In genomic region chr2:69476901-69477300, GRCm38 (mm10) we compare ENCODE assay signal across 18 mouse cellular contexts.
A peak's percentile ranks its signal among the peaks of the same experiment; 100 is the strongest.
DNase-seq lines count a peak whose midpoint lies in the region; ATAC-seq and TF ChIP-seq lines count a peak whose summit lies in the region.
"Had no signal": no experiment of that assay in that cellular context is flagged by ENCODE, and none has a peak within 500 bp of the region (broad histone marks: within the 10 kb centered on the region; RNA-seq: fewer than 3 reads in every experiment).

No protein-coding gene starts in this region.

- no peak overlapping the region for H3K4me3 ChIP-seq in forebrain, embryonic 15.5 days
- no peak overlapping the region for H3K4me3 ChIP-seq in forebrain, embryonic 12.5 days (replicated peaks)
- H3K4me3 ChIP-seq: midbrain, embryonic 12.5 days; myocyte; neural tube, embryonic 15.5 days had no signal

- H3K9me3 ChIP-seq in forebrain, embryonic 15.5 days, result no peaks in the 10 kb centered on the region
- H3K9me3 ChIP-seq in forebrain, embryonic 12.5 days, result no peaks in the 10 kb centered on the region
- H3K9me3 ChIP-seq: midbrain, embryonic 12.5 days; neural tube, embryonic 15.5 days had no signal

- H3K4me1 ChIP-seq in forebrain, embryonic 15.5 days, result no peaks in the 10 kb centered on the region
- no peaks in the 10 kb centered on the region for H3K4me1 ChIP-seq in forebrain, embryonic 12.5 days
- H3K4me1 ChIP-seq: midbrain, embryonic 12.5 days; neural tube, embryonic 15.5 days had no signal

- H3K27ac ChIP-seq in forebrain, embryonic 15.5 days (replicated peaks), result no peak overlapping the region
- no peak overlapping the region for H3K27ac ChIP-seq in forebrain, embryonic 12.5 days
- H3K27ac ChIP-seq: macrophage; midbrain, embryonic 12.5 days; neural tube, embryonic 15.5 days had no signal

- 73% methylated on average over 7 of the region's 7 CpGs for WGBS in forebrain, embryonic 15.5 days
- 94% methylated on average over 7 of the region's 7 CpGs for WGBS in forebrain, embryonic 12.5 days

- DNase-seq in brain, embryonic 14.5 days (ENCODE audit: low read depth), result peak; percentile 63
- peak; percentile 41 to 84 for DNase-seq in layer of hippocampus, adult 18-20 months (ENCODE audit: low spot score in 2 of 2)
- peak; percentile 59 to 65 for DNase-seq in layer of hippocampus, postnatal 36 days
- no peak for DNase-seq in urinary bladder, adult 18-20 months (ENCODE audit: low spot score in 2 of 2)
- no peak for DNase-seq in adrenal gland, adult 8-10 months
- DNase-seq: adrenal gland, postnatal 25 days; cerebellum, adult 9-11 months; gastrocnemius, postnatal 14 days; heart, postnatal 14 days; lung, embryonic 14.5 days; thymus, postnatal 4 days had no signal

- H3K4me2 ChIP-seq in forebrain, embryonic 15.5 days (replicated peaks), result no peak overlapping the region
- no peak overlapping the region for H3K4me2 ChIP-seq in forebrain, embryonic 12.5 days
- H3K4me2 ChIP-seq: heart, embryonic 11.5 days; lung, embryonic 14.5 days; midbrain, embryonic 12.5 days; neural tube, embryonic 15.5 days had no signal

- ATAC-seq in forebrain, embryonic 15.5 days (replicated peaks), result peak; percentile 61; the same call in 1 of the 2 replicates
- no peak for ATAC-seq in forebrain, embryonic 12.5 days (ENCODE audit: low FRiP score)

- TF ChIP-seq CTCF in brain, embryonic 14.5 days (IDR thresholded peaks at IDR 0.05; ENCODE audit: borderline replicate concordance, extremely low read depth, insufficient read depth, insufficient read length), result no peak

- H3K9ac ChIP-seq in forebrain, embryonic 15.5 days (replicated peaks), result no peak overlapping the region
- H3K9ac ChIP-seq in forebrain, embryonic 12.5 days, result no peak overlapping the region
- H3K9ac ChIP-seq: lung, embryonic 14.5 days; midbrain, embryonic 12.5 days; neural tube, embryonic 15.5 days had no signal

- H3K36me3 ChIP-seq in forebrain, embryonic 15.5 days, result no peaks in the 10 kb centered on the region
- no peaks in the 10 kb centered on the region for H3K36me3 ChIP-seq in forebrain, embryonic 12.5 days (replicated peaks)
- H3K36me3 ChIP-seq: neural tube, embryonic 15.5 days had no signal

- no peak for TF ChIP-seq POLR2A in brain, embryonic 14.5 days (IDR thresholded peaks at IDR 0.05; ENCODE audit: borderline replicate concordance, extremely low read depth, insufficient read depth, insufficient read length, poor library complexity, severe bottlenecking)

- no peaks in the 10 kb centered on the region for H3K27me3 ChIP-seq in forebrain, embryonic 15.5 days
- no peaks in the 10 kb centered on the region for H3K27me3 ChIP-seq in forebrain, embryonic 12.5 days
- H3K27me3 ChIP-seq: midbrain, embryonic 12.5 days; neural tube, embryonic 15.5 days had no signal

Comparison
In these comparisons a context has a peak if more than half of its experiments do, and no peak if none do; other contexts are left out.
1. DNase-seq: peak in brain, embryonic 14.5 days (single experiment), layer of hippocampus, adult 18-20 months (2 of 2) and layer of hippocampus, postnatal 36 days (2 of 2); none in urinary bladder, adult 18-20 months (0 of 2) and adrenal gland, adult 8-10 months (single experiment).